Mouse (Mus musculus) monocyte, adult 59 days (primary cell): ENCODE results near the gene Selenop. TPM values are rescaled to one million over a fixed set of nuclear protein-coding genes. Genes with fewer than 3 reads are reported as not detected.

Experiments used
- total RNA-seq, 2 experiments: library from RNA; stranded (reverse); gene quantifications; one replicate each; pipeline ENCODE4 v1.2.4; 2023

Gene Selenop
- total RNA-seq = 100 to 1,000 TPM; 558 to 561 TPM

DNA sequence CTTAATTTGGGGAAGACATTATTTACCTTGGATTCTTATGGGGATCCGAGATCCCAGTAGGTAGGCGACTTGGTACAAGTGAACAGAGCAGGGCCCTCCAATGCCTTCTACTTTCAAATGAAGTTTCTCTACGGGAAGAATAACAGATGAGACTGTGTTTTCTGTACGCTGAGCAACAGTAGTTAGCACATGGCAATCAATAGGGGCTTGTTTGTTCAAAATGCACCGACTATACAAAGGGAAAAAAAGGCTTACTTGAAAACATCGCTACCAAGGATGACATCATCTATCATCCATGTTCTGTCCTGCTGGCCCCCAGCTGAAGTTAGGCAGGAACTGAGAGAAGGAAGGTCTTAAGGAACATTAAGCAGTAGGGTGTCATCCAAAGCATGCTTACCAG is at the start of gene Selenop:
Gene Selenop (plus strand): TSS at position 301 of the 400 bp plus-strand sequence.

DNA sequence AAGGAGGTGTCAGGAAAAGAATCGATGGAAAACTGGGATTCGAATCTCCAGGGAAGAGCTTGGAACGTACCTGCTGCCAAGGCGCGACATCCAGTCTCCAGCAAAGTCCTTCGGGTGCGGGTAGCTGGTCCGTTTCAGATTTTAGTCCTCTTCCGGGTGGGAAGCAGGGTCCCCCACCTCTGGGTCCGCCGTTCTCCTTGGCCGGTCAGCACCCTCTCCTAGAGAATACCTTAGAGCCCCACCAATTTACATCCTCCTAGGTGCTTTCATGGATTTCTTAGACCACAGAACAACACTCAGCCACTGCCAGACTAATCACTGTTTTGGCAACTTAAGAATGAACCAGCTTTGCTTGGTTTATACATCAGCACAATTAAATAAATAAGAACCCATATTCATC is 35.1 kb downstream of the Selenop start, which contains the start of gene Ccdc152:
Gene Ccdc152 (minus strand): TSS at position 101 of the 400 bp plus-strand sequence.

Other genes starting within 250 kb of the Selenop start
- not detected for gene Ccdc152, start 35.0 kb downstream of the Selenop start, total RNA-seq